Mouse (Mus musculus): ENCODE measurements around the gene Dixdc1. TPM values are rescaled to one million over a fixed set of nuclear protein-coding genes. Genes with fewer than 3 reads are reported as not detected.
"Not testable (repeated sequence)": the region's sequence is repeated elsewhere in the genome, so short reads cannot be mapped to it uniquely, and the experiment has no call there.

The Dixdc1 gene
- total RNA-seq, 2 experiments from 2014 or later: 2.4 to 4.0 TPM

- DNase-seq: no peak
Measured at GRCm38 (mm10) chr9:50658391-50658790, 80.9 kb downstream of the Dixdc1 start.

- DNase-seq: no peak
Measured at GRCm38 (mm10) chr9:50650503-50650902, 88.8 kb downstream of the Dixdc1 start.

GRCm38 (mm10) chr9:50646826-50647370 lies 92.4 kb downstream of the Dixdc1 start:
- peak; percentile 16 for DNase-seq

GRCm38 (mm10) chr9:50634270-50634669 lies 105.0 kb downstream of the Dixdc1 start:
- no peak for DNase-seq

GRCm38 (mm10) chr9:50633059-50633458 lies 106.3 kb downstream of the Dixdc1 start:
- DNase-seq: no peak

GRCm38 (mm10) chr9:50632016-50632688 lies 107.2 kb downstream of the Dixdc1 start:
- DNase-seq: no peak

GRCm38 (mm10) chr9:50630903-50631302 lies 108.4 kb downstream of the Dixdc1 start:
- not testable (repeated sequence) for DNase-seq

GRCm38 (mm10) chr9:50617794-50618330 lies 121.5 kb downstream of the Dixdc1 start:
- no peak for DNase-seq

GRCm38 (mm10) chr9:50616766-50617603 lies 122.3 kb downstream of the Dixdc1 start, which contains the start of the genes Pih1d2 and Nkapd1:
Gene Pih1d2, plus strand, starts transcription at chr9:50617321.
Gene Nkapd1, minus strand, starts transcription at chr9:50617464.
- peak; percentile 83 for DNase-seq

GRCm38 (mm10) chr9:50616161-50616560 lies 123.2 kb downstream of the Dixdc1 start:
- DNase-seq: no peak

Other genes starting within 250 kb of the Dixdc1 start
- gene Plet1, start 245.0 kb downstream of the Dixdc1 start, total RNA-seq (2021): not detected
- gene Pts, start 210.8 kb downstream of the Dixdc1 start, total RNA-seq (2021): 10 to 100 TPM in 1 of 2 experiments, 1 to 10 TPM in 1; 8.5 to 11.2 TPM
- gene Il18, start 184.7 kb downstream of the Dixdc1 start, total RNA-seq (2021): under 1 TPM; 0.43 to 0.75 TPM
- gene Bco2, start 184.3 kb downstream of the Dixdc1 start, total RNA-seq (2021): under 1 TPM; 0.28 to 0.40 TPM
- gene Tex12, start 178.2 kb downstream of the Dixdc1 start, total RNA-seq (2021): not detected
- gene Sdhd, start 135.7 kb downstream of the Dixdc1 start, total RNA-seq (2021): 100 to 1,000 TPM; 338 to 360 TPM
- 100 to 1,000 TPM; 182 to 200 TPM for gene Timm8b, start 135.6 kb downstream of the Dixdc1 start, total RNA-seq (2021)
- gene Pih1d2, start 122.2 kb downstream of the Dixdc1 start, total RNA-seq (2021): under 1 TPM; 0.20 to 0.43 TPM
- 10 to 100 TPM in 1 of 2 experiments, 1 to 10 TPM in 1; 7.7 to 10.4 TPM for gene Nkapd1, start 122.1 kb downstream of the Dixdc1 start, total RNA-seq (2021)
- 100 to 1,000 TPM; 228 to 279 TPM for gene Dlat, start 79.7 kb downstream of the Dixdc1 start, total RNA-seq (2021)
- gene 2310030G06Rik, start 7.0 kb upstream of the Dixdc1 start, total RNA-seq (2021): 1 to 10 TPM; 1.5 to 6.5 TPM
- 1,000 to 10,000 TPM; 1,104 to 3,330 TPM for gene Cryab, start 11.8 kb upstream of the Dixdc1 start, total RNA-seq (2021)
- gene Hspb2, start 12.8 kb upstream of the Dixdc1 start, total RNA-seq (2021): 100 to 1,000 TPM; 106 to 134 TPM
- gene Fdxacb1, start 28.7 kb upstream of the Dixdc1 start, total RNA-seq (2021): 1 to 10 TPM; 3.7 to 3.9 TPM
- gene Alg9, start 35.5 kb upstream of the Dixdc1 start, total RNA-seq (2021): 10 to 100 TPM in 1 of 2 experiments, 1 to 10 TPM in 1; 9.0 to 10.5 TPM
- gene 1110032A03Rik, start 36.0 kb upstream of the Dixdc1 start, total RNA-seq (2021): 10 to 100 TPM in 1 of 2 experiments, 1 to 10 TPM in 1; 9.0 to 10.7 TPM
- gene Ppp2r1b, start 105.8 kb upstream of the Dixdc1 start, total RNA-seq (2021): 1 to 10 TPM; 5.0 to 7.9 TPM

All from gastrocnemius, postnatal 25 days (tissue).